Mouse (Mus musculus) neural tube, embryonic 13.5 days (tissue): ENCODE data around the gene Pmvk. TPM values are rescaled to one million over a fixed set of nuclear protein-coding genes. Genes with fewer than 3 reads are reported as not detected.

Source experiments
- ATAC-seq: fragments of 200-750 bp; cut with Nextera tagmentation; 2 replicates; pipeline ENCODE4 v1.8.0; 2017; ENCODE audit warnings: low read depth, mild to moderate bottlenecking, moderate TSS enrichment, moderate library complexity
- H3K27ac ChIP-seq: fragments of 300-500 bp; sonication (generic); replicated peaks from 2 replicates; pipeline ENCODE4 v1.5.1; 2015; ENCODE audit warnings: moderate library complexity, mild to moderate bottlenecking, inconsistent platforms
- H3K27me3 ChIP-seq: fragments of 300-500 bp; sonication (generic); 2 replicates; pipeline ENCODE4 v1.6.1; 2015; ENCODE audit warnings: mild to moderate bottlenecking, inconsistent platforms
- H3K36me3 ChIP-seq: fragments of 300-500 bp; sonication (generic); 2 replicates; pipeline ENCODE4 v1.6.1; 2015; ENCODE audit warnings: mild to moderate bottlenecking, inconsistent platforms
- H3K4me1 ChIP-seq: fragments of 300-500 bp; sonication (generic); replicated peaks from 2 replicates; pipeline ENCODE4 v1.6.1; 2015; ENCODE audit warnings: inconsistent platforms
- H3K4me2 ChIP-seq: fragments of 300-500 bp; sonication (generic); 2 replicates; pipeline ENCODE4 v1.6.1; 2015; ENCODE audit warnings: inconsistent platforms, mild to moderate bottlenecking, moderate library complexity
- H3K4me3 ChIP-seq: fragments of 300-500 bp; sonication (generic); 2 replicates; pipeline ENCODE4 v1.5.1; 2015; ENCODE audit warnings: mild to moderate bottlenecking, inconsistent platforms
- H3K9ac ChIP-seq: fragments of 300-500 bp; sonication (generic); 2 replicates; pipeline ENCODE4 v1.6.1; 2015; ENCODE audit warnings: moderate library complexity, mild to moderate bottlenecking, inconsistent platforms
- H3K9me3 ChIP-seq: fragments of 300-500 bp; sonication (generic); 2 replicates; pipeline ENCODE4 v1.6.1; 2016; ENCODE audit warnings: inconsistent platforms
- WGBS: fragments of 180-500 bp; shearing (Covaris S2); methylation state at CpG from one replicate; pipeline ENCODE4 v1.1.7; 2015; 5-methylcytosine and 5-hydroxymethylcytosine counted together
- polyA plus RNA-seq: library from polyadenylated mRNA; unstranded; fragments of >200 nt; fragmentation: Nextera tagmentation; extraction: Ambion mirVana; gene quantifications from 2 replicates; pipeline ENCODE4 v1.2.1, GENCODE M21; 2015

Gene Pmvk
- polyA plus RNA-seq, 1 experiment from 2014 or later: 104 TPM

- H3K4me3 ChIP-seq: no peak overlapping the region
- H3K9me3 ChIP-seq: no peaks in the 10 kb centered on the region; the same call in 1 of the 2 replicates
- H3K27ac ChIP-seq: no peak overlapping the region
- peaks cover 7% of the 10 kb centered on the region for H3K27me3 ChIP-seq
- H3K4me1 ChIP-seq: peaks cover 7% of the 10 kb centered on the region
- no peak overlapping the region for H3K9ac ChIP-seq
- H3K36me3 ChIP-seq: no peaks in the 10 kb centered on the region
- no peak overlapping the region for H3K4me2 ChIP-seq
- ATAC-seq: no peak
- WGBS: 87% methylated on average over 3 of the region's 3 CpGs
These were observed 36.4 kb downstream of the Pmvk start for GRCm38 (mm10) chr3:89490790-89491189.

GRCm38 (mm10) chr3:89491559-89491958, 37.2 kb downstream of the Pmvk start:
- WGBS: 89% methylated on average over 5 of the region's 5 CpGs
- Histone ChIP-seq H3K27ac (no peak overlapping the region), H3K9ac (no peak overlapping the region), H3K4me3 (no peak overlapping the region), H3K27me3 (peaks cover 7% of the 10 kb centered on the region), H3K9me3 (no peaks in the 10 kb centered on the region; the same call in 1 of the 2 replicates), H3K36me3 (no peaks in the 10 kb centered on the region), H3K4me1 (peaks cover 7% of the 10 kb centered on the region), H3K4me2 (no peak overlapping the region)
- ATAC-seq: no peak

GRCm38 (mm10) chr3:89492701-89493151, 38.4 kb downstream of the Pmvk start:
- Histone ChIP-seq H3K27me3 (peaks cover under 1% of the 10 kb centered on the region; the same call in 1 of the 2 replicates), H3K36me3 (no peaks in the 10 kb centered on the region), H3K9ac (no peak overlapping the region), H3K4me3 (no peak overlapping the region), H3K9me3 (no peaks in the 10 kb centered on the region; the same call in 1 of the 2 replicates), H3K4me2 (no peak overlapping the region), H3K4me1 (peaks cover 7% of the 10 kb centered on the region), H3K27ac (no peak overlapping the region)
- no peak for ATAC-seq
- 41% methylated on average over 8 of the region's 8 CpGs for WGBS

DNA sequence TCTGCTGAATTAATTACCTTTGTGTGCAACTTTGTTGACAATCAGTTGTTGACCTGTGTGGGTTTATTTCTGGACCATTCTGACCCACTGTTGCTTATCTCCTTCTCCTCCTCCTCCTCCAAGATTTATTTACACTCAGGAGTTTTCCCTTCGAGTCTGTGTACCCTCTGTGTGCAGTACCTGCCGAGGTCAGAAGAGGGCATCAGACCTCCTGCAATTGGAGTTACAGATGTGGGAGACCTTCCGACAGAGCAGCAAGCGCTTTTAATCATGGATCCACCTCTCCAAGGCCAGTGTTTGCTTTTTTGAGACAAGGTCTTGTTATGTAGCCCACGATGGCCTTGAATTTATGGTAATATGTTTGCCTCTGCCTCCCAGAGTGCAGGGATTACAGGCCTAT, 40.3 kb downstream of the Pmvk start:
- no peak overlapping the region for H3K9ac ChIP-seq
- H3K27me3 ChIP-seq: no peaks in the 10 kb centered on the region
- H3K36me3 ChIP-seq: no peaks in the 10 kb centered on the region
- H3K4me1 ChIP-seq: peaks cover 7% of the 10 kb centered on the region
- no peaks in the 10 kb centered on the region; the same call in 1 of the 2 replicates for H3K9me3 ChIP-seq
- H3K27ac ChIP-seq: no peak overlapping the region
- no peak for ATAC-seq
- 89% methylated on average over 5 of the region's 5 CpGs for WGBS
- no peak overlapping the region for H3K4me2 ChIP-seq
- H3K4me3 ChIP-seq: no peak overlapping the region

- Histone ChIP-seq H3K9me3 (no peaks in the 10 kb centered on the region; the same call in 1 of the 2 replicates), H3K27ac (no peak overlapping the region), H3K4me2 (no peak overlapping the region), H3K4me1 (peaks cover 7% of the 10 kb centered on the region), H3K36me3 (no peaks in the 10 kb centered on the region), H3K9ac (no peak overlapping the region), H3K27me3 (no peaks in the 10 kb centered on the region), H3K4me3 (no peak overlapping the region)
- 69% methylated on average over 3 of the region's 3 CpGs for WGBS
- ATAC-seq: no peak
These were observed 42.0 kb downstream of the Pmvk start for GRCm38 (mm10) chr3:89496366-89496765.

- Histone ChIP-seq H3K4me2 (no peak overlapping the region), H3K27ac (no peak overlapping the region), H3K4me3 (no peak overlapping the region), H3K9me3 (no peaks in the 10 kb centered on the region; the same call in 1 of the 2 replicates), H3K4me1 (peaks cover 4% of the 10 kb centered on the region), H3K9ac (no peak overlapping the region), H3K27me3 (no peaks in the 10 kb centered on the region), H3K36me3 (no peaks in the 10 kb centered on the region)
- ATAC-seq: no peak
- WGBS: 53% methylated on average over 7 of the region's 7 CpGs
These were observed 45.4 kb downstream of the Pmvk start for GRCm38 (mm10) chr3:89499696-89500095.

GRCm38 (mm10) chr3:89501486-89501885, 47.1 kb downstream of the Pmvk start:
- ATAC-seq: no peak
- Histone ChIP-seq H3K4me1 (peaks cover 4% of the 10 kb centered on the region), H3K9ac (no peak overlapping the region), H3K27me3 (no peaks in the 10 kb centered on the region), H3K4me3 (no peak overlapping the region), H3K27ac (no peak overlapping the region), H3K36me3 (no peaks in the 10 kb centered on the region), H3K9me3 (no peaks in the 10 kb centered on the region), H3K4me2 (no peak overlapping the region)

DNA sequence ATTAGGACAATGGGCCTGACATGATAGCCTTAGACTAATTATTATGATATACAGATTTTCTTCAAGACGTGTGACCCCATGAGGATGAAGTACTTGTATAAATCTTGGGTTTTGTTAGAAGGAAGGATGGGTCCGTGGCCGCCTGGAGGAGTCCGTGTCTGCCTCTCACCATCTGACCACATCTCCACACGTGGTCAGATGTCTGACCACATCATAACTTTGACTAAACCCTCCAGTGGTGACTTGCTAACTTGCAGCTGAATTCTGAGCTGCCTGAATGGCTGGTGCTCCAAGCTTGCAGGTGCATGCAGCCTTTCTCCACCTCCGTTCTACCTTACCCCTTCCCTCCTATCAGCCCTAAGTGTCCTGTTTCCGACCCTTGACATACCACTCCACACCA, 48.2 kb downstream of the Pmvk start:
- no peak for ATAC-seq
- 89% methylated on average over 7 of the region's 7 CpGs for WGBS
- no peak overlapping the region for H3K4me3 ChIP-seq

DNA sequence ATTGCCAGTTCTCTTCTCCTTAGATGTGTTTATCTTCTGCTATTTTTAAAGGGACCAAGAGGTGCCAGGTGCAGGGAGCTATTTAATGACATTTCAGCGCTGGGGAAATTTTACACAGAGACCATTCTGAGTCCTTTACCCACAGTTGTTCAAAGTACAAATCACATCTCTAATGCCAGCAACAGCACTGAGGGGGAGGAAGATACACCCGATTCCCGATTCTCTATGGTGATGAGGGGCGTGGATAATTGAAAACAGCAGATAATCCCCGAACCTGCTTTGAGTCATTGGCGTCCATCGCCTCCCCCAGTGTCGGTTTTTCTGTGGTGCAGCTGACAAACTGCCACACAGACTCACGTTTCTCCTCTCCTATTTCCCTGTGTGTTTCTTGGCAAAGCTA, 53.7 kb downstream of the Pmvk start:
- peaks cover 21% of the 10 kb centered on the region; the same call in 1 of the 2 replicates for H3K27me3 ChIP-seq
- 43% methylated on average over 9 of the region's 9 CpGs for WGBS
- no peak for ATAC-seq
- no peak overlapping the region for H3K27ac ChIP-seq
- H3K4me1 ChIP-seq: peaks cover 15% of the 10 kb centered on the region
- no peaks in the 10 kb centered on the region for H3K36me3 ChIP-seq
- no peak overlapping the region for H3K4me2 ChIP-seq
- H3K9me3 ChIP-seq: no peaks in the 10 kb centered on the region
- no peak overlapping the region for H3K9ac ChIP-seq
- H3K4me3 ChIP-seq: no peak overlapping the region

More for the DNA sequence above, 48.2 kb downstream of the Pmvk start:
- no peak overlapping the region for H3K9ac ChIP-seq
- H3K4me1 ChIP-seq: peaks cover 4% of the 10 kb centered on the region
- H3K27me3 ChIP-seq: peaks cover 4% of the 10 kb centered on the region; the same call in 1 of the 2 replicates
- no peak overlapping the region for H3K4me2 ChIP-seq
- no peak overlapping the region for H3K27ac ChIP-seq
- H3K9me3 ChIP-seq: no peaks in the 10 kb centered on the region
- no peaks in the 10 kb centered on the region for H3K36me3 ChIP-seq

DNA sequence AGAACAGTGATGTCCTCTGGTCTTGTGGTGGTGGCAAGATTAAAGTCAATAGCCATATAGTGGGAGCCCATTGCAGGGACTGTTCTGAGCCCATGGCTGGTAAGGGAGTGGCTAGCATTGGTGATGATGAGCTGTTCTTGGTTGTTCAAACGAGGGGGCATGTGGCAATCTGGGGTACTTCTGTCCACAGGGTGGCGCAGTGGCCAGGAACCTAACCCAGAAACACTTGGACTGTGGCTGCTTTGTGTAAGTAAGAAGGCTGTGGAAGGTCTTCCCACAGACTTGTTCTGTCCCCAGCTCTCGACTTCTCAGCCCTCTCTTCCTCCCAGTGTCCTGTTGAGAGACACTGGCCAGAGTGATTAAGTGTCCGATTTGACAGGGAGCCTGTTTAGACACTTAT, 56.6 kb downstream of the Pmvk start:
- Histone ChIP-seq H3K4me3 (no peak overlapping the region), H3K36me3 (no peaks in the 10 kb centered on the region), H3K4me1 (peaks cover 11% of the 10 kb centered on the region), H3K27me3 (peaks cover 28% of the 10 kb centered on the region; the same call in 1 of the 2 replicates), H3K4me2 (peak overlapping the region; percentile 34), H3K27ac (no peak overlapping the region; the same call in 1 of the 2 replicates), H3K9ac (0 out of 2 replicates have a peak overlapping the region, but pooled peaks have one; percentile 49), H3K9me3 (no peaks in the 10 kb centered on the region)
- 28% methylated on average over 4 of the region's 4 CpGs for WGBS
- ATAC-seq: peak; percentile 72

GRCm38 (mm10) chr3:89511400-89511799, 57.1 kb downstream of the Pmvk start:
- H3K27ac ChIP-seq: no peak overlapping the region; the same call in 1 of the 2 replicates
- H3K4me2 ChIP-seq: peak overlapping the region; percentile 34
- WGBS: 21% methylated on average over 15 of the region's 15 CpGs
- peaks cover 11% of the 10 kb centered on the region for H3K4me1 ChIP-seq
- 0 out of 2 replicates have a peak overlapping the region, but pooled peaks have one; percentile 49 for H3K9ac ChIP-seq
- peaks cover 1% of the 10 kb centered on the region; the same call in 1 of the 2 replicates for H3K9me3 ChIP-seq
- peaks cover 28% of the 10 kb centered on the region; the same call in 1 of the 2 replicates for H3K27me3 ChIP-seq
- ATAC-seq: peak; percentile 72
- H3K4me3 ChIP-seq: no peak overlapping the region
- no peaks in the 10 kb centered on the region for H3K36me3 ChIP-seq

- WGBS: 92% methylated on average over 2 of the region's 2 CpGs
- no peak overlapping the region for H3K9ac ChIP-seq
- peaks cover 11% of the 10 kb centered on the region for H3K4me1 ChIP-seq
- no peak overlapping the region for H3K27ac ChIP-seq
- H3K9me3 ChIP-seq: peaks cover 8% of the 10 kb centered on the region; the same call in 1 of the 2 replicates
- H3K36me3 ChIP-seq: no peaks in the 10 kb centered on the region
- H3K4me3 ChIP-seq: no peak overlapping the region
- no peak overlapping the region for H3K4me2 ChIP-seq
- peaks cover 26% of the 10 kb centered on the region; the same call in 1 of the 2 replicates for H3K27me3 ChIP-seq
- no peak for ATAC-seq
These were observed 57.9 kb downstream of the Pmvk start for GRCm38 (mm10) chr3:89512225-89512624.

DNA sequence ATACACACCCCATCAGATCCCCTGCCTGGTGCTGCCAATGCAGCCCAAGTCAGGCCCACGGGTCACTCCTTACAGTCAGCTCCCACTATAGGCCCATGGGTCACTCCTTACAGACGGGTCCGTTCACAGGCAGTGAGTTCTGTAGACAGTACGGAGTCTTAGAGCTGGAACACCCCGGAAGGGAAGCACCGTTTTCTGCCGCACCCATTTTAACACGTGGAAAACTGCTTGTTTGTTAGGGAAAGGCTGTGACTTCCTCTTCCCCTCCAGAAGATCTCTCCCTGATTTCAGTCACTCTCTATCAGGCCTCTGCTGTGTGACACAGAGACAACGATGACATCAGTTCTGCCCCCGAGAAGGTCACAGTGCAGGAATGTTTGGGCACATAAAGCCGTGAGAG, 61.1 kb downstream of the Pmvk start:
- H3K9ac ChIP-seq: no peak overlapping the region
- WGBS: 77% methylated on average over 11 of the region's 11 CpGs
- no peak overlapping the region for H3K4me2 ChIP-seq
- ATAC-seq: no peak
- H3K36me3 ChIP-seq: no peaks in the 10 kb centered on the region
- H3K27me3 ChIP-seq: peaks cover 14% of the 10 kb centered on the region; the same call in 1 of the 2 replicates
- H3K4me1 ChIP-seq: peaks cover 26% of the 10 kb centered on the region
- H3K9me3 ChIP-seq: peaks cover 8% of the 10 kb centered on the region; the same call in 1 of the 2 replicates
- H3K27ac ChIP-seq: no peak overlapping the region
- H3K4me3 ChIP-seq: no peak overlapping the region
